In genomic region chr7:138872956-138873355, GRCm38 (mm10) we compare ENCODE assay signal across 17 mouse cellular contexts. TPM values are rescaled to one million over a fixed set of nuclear protein-coding genes. Genes with fewer than 3 reads are reported as not detected.
DNase-seq lines count a peak whose midpoint lies in the region; TF ChIP-seq lines count a peak whose summit lies in the region.
"Had no signal": no experiment of that assay in that cellular context is flagged by ENCODE, and none has a peak within 500 bp of the region (broad histone marks: within the 10 kb centered on the region; RNA-seq: fewer than 3 reads in every experiment).

No protein-coding gene starts in this region.

- WGBS in kidney, adult 2 months = 55% methylated on average over 3 of the region's 3 CpGs
- 58% methylated on average over 3 of the region's 3 CpGs for WGBS in small intestine, adult 2 months

- no peak for TF ChIP-seq POLR2A in kidney, adult 2 months (IDR thresholded peaks at IDR 0.05; ENCODE audit: low read depth, low read length)
- no peak for TF ChIP-seq POLR2A in small intestine, adult 2 months (IDR thresholded peaks at IDR 0.05; ENCODE audit: low read depth, low read length)

- no peak for TF ChIP-seq CTCF in kidney, adult 2 months (conservative IDR thresholded peaks at IDR 0.05; ENCODE audit: insufficient read depth, insufficient read length, low read depth, low read length)
- TF ChIP-seq CTCF in small intestine, adult 2 months (IDR thresholded peaks at IDR 0.05; ENCODE audit: extremely low read depth, insufficient read length, insufficient replicate concordance, low read depth, low read length) = no peak

- peak; percentile 82 for DNase-seq in kidney, adult 2 months
- DNase-seq in kidney, adult 18-20 months = no peak
- peak; percentile 24 for DNase-seq in kidney, postnatal 14 days
- DNase-seq in kidney, postnatal 25 days = no peak
- peak; percentile 53 for DNase-seq in yolk sac, embryonic 10.5 days (ENCODE audit: low spot score)
- DNase-seq: adrenal gland, adult 2 months; adrenal gland, postnatal 25 days; cerebellum, adult 18-20 months; cerebellum, adult 9-11 months; cerebellum, postnatal 36 days; forebrain, postnatal 0 days; gastrocnemius, postnatal 36 days; heart, postnatal 36 days had no signal

- peaks cover 8% of the 10 kb centered on the region; the same call in 1 of the 2 replicates for H3K4me1 ChIP-seq in kidney, adult 2 months (ENCODE audit: control insufficient read depth, insufficient read depth, low read length)
- H3K4me1 ChIP-seq in small intestine, adult 2 months (ENCODE audit: control insufficient read depth, insufficient read depth, insufficient read length, low read length) = peaks cover 6% of the 10 kb centered on the region; the same call in 1 of the 2 replicates
- H3K4me1 ChIP-seq: embryonic facial prominence, embryonic 13.5 days; forebrain, embryonic 13.5 days; heart, embryonic 13.5 days had no signal

- peak overlapping the region; percentile 11 for H3K27ac ChIP-seq in kidney, adult 2 months (ENCODE audit: insufficient read depth, low read depth, low read length)
- H3K27ac ChIP-seq in small intestine, adult 2 months (ENCODE audit: insufficient read depth, low read depth, low read length) = peak overlapping the region; percentile 26
- H3K27ac ChIP-seq: embryonic facial prominence, embryonic 13.5 days; forebrain, embryonic 13.5 days; heart, embryonic 13.5 days had no signal

- no peaks in the 10 kb centered on the region for H3K27me3 ChIP-seq in kidney, adult 2 months (replicated peaks; ENCODE audit: control insufficient read depth, insufficient read depth, low read length)
- no peaks in the 10 kb centered on the region for H3K27me3 ChIP-seq in small intestine, adult 2 months (ENCODE audit: control insufficient read depth, insufficient read depth, low read length)
- H3K27me3 ChIP-seq: embryonic facial prominence, embryonic 13.5 days; forebrain, embryonic 13.5 days; heart, embryonic 13.5 days had no signal

- H3K4me3 ChIP-seq in kidney, adult 2 months (ENCODE audit: insufficient read depth, low read depth, low read length) = no peak overlapping the region
- no peak overlapping the region for H3K4me3 ChIP-seq in small intestine, adult 2 months (ENCODE audit: low read depth, low read length)
- H3K4me3 ChIP-seq: embryonic facial prominence, embryonic 13.5 days; forebrain, embryonic 13.5 days; heart, embryonic 13.5 days had no signal

- peaks cover 4% of the 10 kb centered on the region for H3K36me3 ChIP-seq in kidney, adult 2 months (ENCODE audit: control insufficient read depth, insufficient read depth, low read length)
- H3K36me3 ChIP-seq in small intestine, adult 2 months (ENCODE audit: control insufficient read depth, insufficient read depth, low read length) = peaks cover 48% of the 10 kb centered on the region

RNA-seq across cellular contexts. Expression of gene Mapk1ip1, which starts 26.9 kb away (rescaled TPM):
- polyA plus RNA-seq in kidney, adult 2 months (2012; rRNA removed) = 43.5 and 64.0 TPM in 2 replicates
- polyA plus RNA-seq in small intestine, adult 2 months (2012; rRNA removed) = 14.8 and 27.9 TPM in 2 replicates

RNA-seq across cellular contexts. Expression of gene Ppp2r2d, which starts 27.1 kb away (rescaled TPM):
- polyA plus RNA-seq in kidney, adult 2 months (2012; rRNA removed) = 24.2 and 24.3 TPM in 2 replicates
- polyA plus RNA-seq in small intestine, adult 2 months (2012; rRNA removed) = 7.8 and 19.4 TPM in 2 replicates

RNA-seq across cellular contexts. Expression of gene Bnip3, which starts 36.4 kb away (rescaled TPM):
- 69.2 and 70.5 TPM in 2 replicates for polyA plus RNA-seq in kidney, adult 2 months (2012; rRNA removed)
- 4.1 and 4.3 TPM in 2 replicates for polyA plus RNA-seq in small intestine, adult 2 months (2012; rRNA removed)

Comparison
In these comparisons a context has a peak if more than half of its experiments do, and no peak if none do; other contexts are left out.
1. DNase-seq: peak in kidney, adult 2 months (single experiment), kidney, postnatal 14 days (single experiment) and yolk sac, embryonic 10.5 days (single experiment); none in kidney, adult 18-20 months (single experiment) and kidney, postnatal 25 days (0 of 2).
2. RNA of gene Bnip3, which starts 36.4 kb away (polyA plus RNA-seq): 69.2 to 70.5 TPM in kidney, adult 2 months; 4.1 to 4.3 TPM in small intestine, adult 2 months; every median in the first group is over 10 times any median in the second.